Mouse (Mus musculus) large intestine, adult 2 months (tissue): ENCODE measurements around the gene Slc25a51. TPM values are rescaled to one million over a fixed set of nuclear protein-coding genes. Genes with fewer than 3 reads are reported as not detected.

Source experiments
- DNase-seq: peaks from one replicate; pipeline ENCODE4 v3.0.0-alpha.2; 2012; ENCODE audit warnings: low read depth, low spot score
- WGBS: fragments of 180-500 bp; shearing (Covaris S2); methylation state at CpG from one replicate; pipeline ENCODE4 v1.1.7; 2018; 5-methylcytosine and 5-hydroxymethylcytosine counted together
- polyA plus RNA-seq: library from polyadenylated mRNA; depleted of rRNA; stranded (reverse); fragments of >200 nt; gene quantifications from 2 replicates; pipeline ENCODE4 v1.2.3, GENCODE M21; 2012

Gene Slc25a51
- polyA plus RNA-seq, 1 experiment: 46.4 TPM

DNA sequence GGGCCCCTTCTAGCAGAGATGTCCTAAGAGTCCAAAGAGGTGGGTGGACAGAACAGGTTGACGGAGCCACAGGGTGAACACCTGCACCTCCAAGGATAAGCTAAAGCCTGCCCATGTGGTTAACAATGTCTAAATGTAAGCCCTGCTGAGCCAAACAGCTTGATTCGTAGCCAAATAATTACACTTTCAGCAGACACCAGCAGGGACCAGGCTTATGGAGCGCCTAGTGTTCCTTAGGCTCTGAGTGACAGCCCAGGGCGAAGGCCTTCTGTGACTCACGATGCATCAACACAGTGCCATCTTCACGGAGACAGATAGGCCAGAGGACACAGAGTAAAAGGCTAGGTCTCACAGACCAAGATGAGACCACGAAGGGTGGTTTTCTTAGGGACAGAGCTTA, 20.9 kb upstream of the Slc25a51 start:
- DNase-seq: no peak
- WGBS: 95% methylated on average over 7 of the region's 7 CpGs

DNA sequence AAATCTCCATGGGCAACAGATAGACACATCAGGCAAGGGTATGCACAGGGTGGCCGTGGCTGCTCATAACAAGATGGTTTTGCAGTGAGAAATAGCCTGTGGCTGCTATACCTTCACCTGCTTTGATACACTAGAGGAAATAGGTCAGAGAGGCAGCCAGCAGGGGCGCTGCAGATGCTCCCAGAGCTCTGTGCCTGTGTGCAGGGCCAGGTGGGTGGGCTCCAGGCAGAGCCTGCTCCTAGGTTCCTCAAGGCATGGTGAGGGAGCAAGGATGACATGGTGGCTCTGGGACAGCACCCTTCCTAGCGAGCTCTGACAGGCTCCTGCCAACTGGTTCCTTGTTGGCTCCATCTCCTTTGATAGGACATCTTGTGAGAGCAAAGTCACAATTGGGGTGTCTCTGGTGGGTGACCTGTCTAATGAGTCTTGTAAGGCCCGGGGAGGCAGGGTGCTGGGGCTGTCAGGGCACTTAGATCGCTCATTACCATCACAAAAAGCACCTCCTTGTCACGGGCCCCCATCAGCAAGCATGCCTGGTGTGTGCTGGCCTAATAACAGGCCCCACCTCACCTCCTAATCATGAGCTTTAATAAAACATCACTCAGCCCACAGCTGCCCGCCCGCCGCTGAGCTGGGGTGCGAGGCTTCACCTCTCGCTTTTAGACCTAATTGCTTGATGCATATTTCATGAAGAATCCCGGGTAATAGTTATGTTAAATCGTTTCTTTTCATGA, 18.3 kb upstream of the Slc25a51 start:
- WGBS: 86% methylated on average over 13 of the region's 13 CpGs
- DNase-seq: no peak

DNA sequence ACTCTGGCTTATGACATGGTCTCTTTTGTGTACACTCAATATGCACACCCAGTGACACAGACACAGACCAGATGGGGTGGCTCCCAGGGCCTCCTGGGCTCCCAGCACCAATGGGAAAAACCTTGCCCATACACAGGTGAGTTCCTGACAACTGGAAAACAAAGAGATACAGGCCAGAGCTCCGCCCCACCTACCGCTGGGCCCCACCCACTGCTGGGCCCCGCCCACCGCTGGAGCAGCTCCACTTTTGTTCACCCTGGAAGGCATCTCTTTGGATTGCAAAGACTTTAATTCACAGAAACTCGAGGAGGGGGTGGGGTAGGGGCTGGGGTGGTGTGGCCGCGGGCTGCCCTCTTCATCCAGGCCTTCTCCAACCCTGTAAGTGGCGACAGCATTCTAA, 14.8 kb upstream of the Slc25a51 start:
- no peak for DNase-seq
- 26% methylated on average over 8 of the region's 8 CpGs for WGBS

DNA sequence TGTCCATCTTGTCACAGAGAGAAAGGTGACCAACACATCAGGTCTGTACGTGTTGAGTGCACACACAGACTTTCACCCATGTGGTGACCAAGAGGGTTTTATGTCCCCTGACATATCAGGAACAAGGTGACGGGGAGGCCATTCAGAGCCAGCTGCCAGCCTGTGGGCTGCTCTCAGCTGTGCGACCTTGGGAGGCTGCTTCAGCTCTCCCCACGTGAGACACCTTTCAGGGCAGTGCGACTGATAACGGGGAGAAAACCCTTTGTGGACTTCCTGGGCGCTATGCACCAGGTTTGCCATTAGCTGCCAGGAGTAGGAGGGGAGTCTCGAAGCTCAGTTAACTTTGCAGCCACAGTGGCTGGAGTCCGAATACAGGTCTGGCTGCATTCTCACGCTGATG, 14.1 kb upstream of the Slc25a51 start:
- 91% methylated on average over 10 of the region's 10 CpGs for WGBS
- DNase-seq: no peak

GRCm38 (mm10) chr4:45421519-45422260, 13.1 kb upstream of the Slc25a51 start:
- WGBS: 86% methylated on average over 11 of the region's 11 CpGs
- no peak for DNase-seq

GRCm38 (mm10) chr4:45420733-45421132, 12.2 kb upstream of the Slc25a51 start:
- 85% methylated on average over 3 of the region's 3 CpGs for WGBS
- DNase-seq: no peak

GRCm38 (mm10) chr4:45419051-45419450, 10.5 kb upstream of the Slc25a51 start:
- DNase-seq: no peak
- 85% methylated on average over 4 of the region's 4 CpGs for WGBS

DNA sequence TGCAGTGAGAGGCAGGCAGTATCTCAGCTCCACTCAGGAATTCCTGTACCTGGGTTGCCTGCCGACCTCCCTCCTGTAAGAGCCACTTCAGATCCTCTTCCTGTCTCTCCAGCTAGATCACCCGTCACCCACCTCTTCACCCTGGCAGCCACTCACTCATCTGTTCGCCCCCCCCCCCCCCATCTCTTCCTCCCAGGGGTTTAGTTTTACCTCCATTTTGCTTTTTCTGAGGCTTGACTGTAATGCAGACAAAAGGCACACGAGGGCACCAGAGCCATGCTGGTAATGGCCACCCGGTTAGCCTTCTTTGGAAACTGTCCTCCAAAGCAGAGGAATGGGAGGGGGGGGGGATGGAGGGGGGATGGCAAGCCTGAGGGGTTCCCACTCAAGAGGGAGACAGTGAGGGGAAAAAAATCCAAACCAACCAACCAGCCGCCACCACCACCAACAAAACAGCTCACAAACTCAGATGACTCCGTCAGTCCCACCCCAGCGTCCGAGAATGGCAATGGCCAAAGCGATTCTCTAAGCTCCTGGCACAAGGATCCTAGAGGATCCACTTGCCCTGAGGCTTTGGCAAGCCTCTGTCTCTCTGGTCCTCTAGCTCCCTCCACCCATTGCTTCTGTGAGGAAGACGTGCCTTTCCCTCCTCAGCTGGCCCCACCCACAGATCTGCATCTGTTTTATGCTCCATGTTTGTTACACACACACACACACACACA, 9.8 kb upstream of the Slc25a51 start:
- WGBS: 29% methylated on average over 11 of the region's 11 CpGs
- no peak for DNase-seq

GRCm38 (mm10) chr4:45416314-45416713, 7.7 kb upstream of the Slc25a51 start:
- WGBS: 78% methylated on average over 7 of the region's 7 CpGs
- no peak for DNase-seq

- no peak for DNase-seq
- WGBS: 51% methylated on average over 9 of the region's 9 CpGs
Measured at GRCm38 (mm10) chr4:45413674-45414338, 5.2 kb upstream of the Slc25a51 start.

DNA sequence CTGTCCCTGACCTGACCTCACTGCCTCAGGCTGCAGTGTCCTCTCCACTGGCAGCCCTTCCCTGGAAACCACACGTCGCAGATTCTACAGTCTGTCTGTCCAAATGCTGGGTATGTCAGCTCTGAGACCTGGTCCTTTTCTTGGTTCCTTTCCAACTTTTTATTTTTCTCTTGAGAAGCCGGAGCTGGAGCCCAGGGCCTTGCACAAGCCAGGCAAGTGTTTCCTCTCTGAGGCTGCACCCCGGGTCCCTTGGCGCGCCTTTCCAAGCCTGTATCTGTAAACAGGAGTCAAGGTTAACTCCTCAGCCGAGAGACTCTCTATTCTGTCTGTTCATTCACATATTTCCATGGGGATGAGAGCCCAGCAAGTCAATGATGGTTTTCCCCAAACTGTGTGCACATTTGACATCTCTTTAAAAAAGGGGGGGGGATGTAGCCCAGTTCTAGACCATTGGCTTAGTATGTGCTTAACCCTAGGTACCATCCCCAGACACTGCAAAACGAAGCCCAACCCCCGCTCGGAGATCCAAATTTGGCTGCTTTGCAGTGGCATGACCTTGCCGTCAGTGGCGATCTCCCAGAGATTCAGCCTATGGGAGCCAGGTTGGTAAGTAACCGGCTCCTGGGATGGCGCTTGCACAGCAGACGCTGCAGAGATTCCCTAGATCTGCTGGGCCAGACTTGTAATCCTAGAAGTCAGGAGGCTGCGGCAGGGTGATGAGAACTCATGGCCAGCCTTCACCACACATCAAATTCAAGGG, 4.0 kb upstream of the Slc25a51 start:
- WGBS: 83% methylated on average over 16 of the region's 16 CpGs
- no peak for DNase-seq

GRCm38 (mm10) chr4:45411181-45411790, 2.7 kb upstream of the Slc25a51 start:
- no peak for DNase-seq
- WGBS: 94% methylated on average over 8 of the region's 8 CpGs

DNA sequence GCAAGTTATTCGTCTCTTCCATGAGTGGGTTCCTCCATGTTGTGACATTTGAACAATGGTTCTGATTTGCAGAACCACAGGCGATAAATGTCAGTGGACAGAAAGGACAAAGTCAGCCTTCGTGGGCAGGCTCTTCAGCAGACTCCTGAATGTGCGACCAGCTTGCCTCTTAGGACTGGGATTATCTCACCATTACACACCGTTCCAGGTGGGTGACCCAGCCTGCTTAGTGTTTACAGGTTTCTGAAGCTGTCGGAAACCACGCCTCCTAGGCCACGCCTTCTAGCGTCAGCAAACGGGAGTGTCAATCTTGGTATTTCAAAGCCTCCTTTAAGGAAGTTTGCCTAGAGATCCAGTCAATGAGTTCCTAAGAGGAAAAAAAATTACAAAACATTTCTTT, 704 bp upstream of the Slc25a51 start:
- WGBS: 1% methylated on average over 10 of the region's 10 CpGs

GRCm38 (mm10) chr4:45407703-45408334, 747 bp downstream of the Slc25a51 start:
- DNase-seq: no peak
- WGBS: 1% methylated on average over 19 of the region's 19 CpGs

More for the DNA sequence above, 704 bp upstream of the Slc25a51 start:
- DNase-seq: peak; percentile 98

DNA sequence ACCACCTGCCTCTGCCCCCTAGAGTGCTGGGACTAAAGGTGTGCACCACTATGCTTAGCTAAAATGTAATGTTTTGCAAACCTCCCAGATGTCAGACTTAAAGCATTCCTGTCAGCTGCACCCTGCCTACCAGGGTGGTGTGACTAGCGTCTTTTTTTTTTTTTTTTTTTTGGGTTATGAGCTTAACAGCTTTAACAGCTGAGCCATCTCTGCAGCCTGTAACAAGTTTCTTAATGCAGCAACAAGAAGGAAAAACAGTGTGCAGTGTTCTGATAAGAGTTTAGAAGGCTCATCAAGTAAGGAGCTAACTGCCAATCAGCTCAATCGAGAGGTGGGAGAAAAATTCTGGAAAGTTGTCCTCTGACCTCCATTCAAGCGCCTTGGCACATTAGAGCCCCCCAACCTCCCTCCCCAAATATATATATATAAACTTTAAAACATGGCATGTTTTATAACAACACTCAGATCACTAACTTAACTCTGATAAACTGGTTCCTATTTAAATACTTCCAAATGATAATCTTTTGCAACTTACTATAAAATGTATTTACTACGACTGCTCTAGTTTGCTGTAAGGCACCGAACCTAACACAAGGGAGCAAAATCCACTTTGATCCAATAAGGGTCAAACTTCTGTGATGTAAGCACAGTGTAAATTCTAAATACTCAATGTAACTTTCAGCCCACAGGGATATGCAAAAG, 1.4 kb downstream of the Slc25a51 start:
- no peak for DNase-seq
- WGBS: 28% methylated on average over 5 of the region's 5 CpGs

DNA sequence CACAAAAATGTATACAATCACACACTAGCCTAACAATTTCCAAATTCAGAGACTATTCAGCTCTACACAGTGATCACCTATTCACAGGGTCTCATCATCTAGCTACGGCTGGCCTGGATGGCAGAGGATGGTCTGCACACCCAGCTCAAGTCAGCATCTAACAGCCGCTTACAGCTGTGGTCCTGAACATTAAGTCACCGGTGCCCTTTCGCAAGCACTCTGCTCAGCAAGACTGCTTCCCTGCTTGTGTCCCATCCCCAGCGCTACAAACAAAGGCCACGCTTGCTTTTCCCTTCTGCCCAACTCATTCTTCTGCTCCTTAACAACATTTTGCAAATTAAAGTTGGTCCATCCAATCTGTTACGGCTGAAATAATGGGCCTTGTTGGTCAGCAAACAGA, 2.2 kb downstream of the Slc25a51 start:
- no peak for DNase-seq
- WGBS: 80% methylated on average over 7 of the region's 7 CpGs

DNA sequence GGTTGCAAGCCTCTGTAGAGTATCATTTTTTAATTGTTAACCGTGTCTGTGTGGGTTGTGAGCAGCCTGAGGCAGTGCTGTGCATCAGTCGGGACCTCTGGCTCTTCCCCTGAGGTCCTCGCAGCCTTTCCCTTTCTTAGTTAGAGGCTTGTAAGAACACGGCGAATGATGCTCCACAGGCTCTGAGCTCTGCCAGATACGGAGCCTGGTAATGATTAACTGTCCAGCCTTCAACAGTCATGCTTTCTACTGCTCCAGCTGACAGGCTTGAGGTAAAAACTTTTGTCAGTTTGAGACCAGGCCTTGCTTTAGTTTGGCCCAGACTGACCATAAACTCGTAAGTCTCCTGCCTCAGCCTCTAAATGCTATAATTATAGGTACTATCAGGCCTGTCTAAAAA, 3.3 kb downstream of the Slc25a51 start:
- 24% methylated on average over 7 of the region's 7 CpGs for WGBS
- no peak for DNase-seq

GRCm38 (mm10) chr4:45404086-45404485, 4.5 kb downstream of the Slc25a51 start:
- 94% methylated on average over 7 of the region's 7 CpGs for WGBS
- no peak for DNase-seq
